Mouse (Mus musculus): ENCODE measurements around the gene Eme1.
"Not testable (repeated sequence)": the region's sequence is repeated elsewhere in the genome, so short reads cannot be mapped to it uniquely, and the experiment has no call there.

The Eme1 gene

DNA sequence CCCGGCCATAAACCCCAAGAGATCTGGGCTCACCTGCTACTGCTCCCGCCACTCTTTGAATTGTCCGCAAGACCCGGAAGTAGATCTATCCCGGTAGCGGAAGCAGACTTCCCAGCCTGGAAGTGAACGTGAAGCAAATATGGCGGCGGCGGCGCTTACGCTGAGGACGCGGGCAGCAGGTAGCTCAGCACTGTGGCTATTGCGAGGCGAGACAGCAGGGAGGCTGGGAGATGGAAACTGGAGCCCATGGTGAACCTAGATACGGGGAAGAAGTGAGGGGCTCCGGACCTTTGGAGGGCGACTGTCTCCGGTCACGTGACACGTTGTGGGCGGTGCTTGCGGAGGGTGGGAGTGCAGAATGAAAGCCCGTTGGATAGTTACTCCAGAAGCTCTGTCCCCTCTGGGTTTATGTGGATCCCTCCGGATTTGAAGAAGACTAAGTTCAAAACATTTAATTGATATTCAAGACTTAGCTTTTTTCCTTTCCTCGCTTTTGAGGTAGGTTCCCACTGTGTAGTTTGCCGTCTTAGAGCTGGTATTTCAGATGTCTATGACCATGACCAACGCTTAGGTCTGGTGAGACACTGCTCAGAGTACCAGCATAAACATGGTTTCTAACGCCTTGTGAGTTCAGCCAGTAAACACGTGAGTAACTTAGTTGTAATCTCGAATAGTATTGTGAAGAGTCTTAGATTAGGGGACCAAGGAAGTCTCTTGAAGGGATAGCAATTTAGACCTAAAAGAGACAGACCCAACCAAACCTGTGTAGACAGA lies at the start of gene Eme1, which contains the start of gene Mrpl27:
TSS of gene Eme1 (minus strand) at position 302 of the 774 bp plus-strand sequence.
TSS of gene Mrpl27 (plus strand) at position 105 of the 774 bp plus-strand sequence.
- DNase-seq = peak; percentile 78

DNA sequence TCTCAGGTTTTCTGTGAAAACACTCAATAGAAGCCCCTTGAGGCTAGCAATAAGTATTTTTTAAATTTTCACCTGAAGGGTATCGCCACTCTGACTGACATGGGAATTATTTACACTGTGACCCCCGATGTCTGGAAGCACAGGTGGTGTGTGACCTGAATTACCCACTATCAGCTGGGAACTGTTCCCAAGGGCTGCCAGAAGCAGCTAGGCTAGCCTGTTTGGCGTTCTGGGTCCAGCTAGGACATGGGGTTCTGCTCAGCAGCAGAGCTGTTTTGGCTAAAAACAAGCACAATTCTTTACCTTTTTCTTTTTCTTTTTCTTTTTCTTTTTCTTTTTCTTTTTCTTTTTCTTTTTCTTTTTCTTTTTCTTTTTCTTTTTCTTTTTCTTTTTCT lies 48.4 kb upstream of the Eme1 start:
- DNase-seq = no peak

DNA sequence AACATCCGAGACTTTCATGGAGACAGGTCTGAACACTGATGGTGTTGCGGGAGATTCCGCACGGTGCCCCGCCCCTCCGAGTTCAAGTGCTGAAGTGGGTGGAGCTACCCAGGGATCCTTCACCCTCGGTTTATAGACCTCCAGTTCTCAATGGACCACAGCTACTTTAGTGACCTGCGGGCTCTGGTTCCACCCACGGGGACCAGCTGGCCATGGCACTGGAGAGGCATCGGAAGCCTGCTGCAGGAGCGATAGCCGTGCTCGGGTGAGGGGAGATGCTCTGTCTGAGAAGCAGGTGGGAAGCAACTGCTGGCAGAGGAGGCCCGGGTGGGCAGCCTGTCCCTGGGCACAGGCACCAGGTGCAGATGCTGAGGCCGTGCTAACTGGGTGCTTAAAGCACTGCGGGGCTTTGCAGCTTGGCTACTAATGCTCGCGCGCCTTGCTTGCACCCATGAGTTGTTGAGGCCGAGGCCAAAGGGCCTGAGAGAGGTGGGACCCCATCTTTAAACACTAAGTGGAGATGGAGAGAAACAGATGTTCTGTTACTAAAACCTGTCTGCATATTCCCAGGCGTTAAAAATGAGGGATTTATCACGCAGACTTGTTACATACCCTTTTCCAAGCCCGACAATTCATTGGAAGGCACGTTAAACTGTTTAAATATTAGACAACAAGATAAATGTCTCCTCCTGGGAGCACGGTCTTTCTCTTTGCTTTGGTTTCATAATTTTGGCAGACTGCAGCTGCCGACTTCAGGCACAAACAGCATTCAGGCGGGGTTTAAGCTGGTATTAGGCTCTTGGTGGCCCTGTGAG lies 47.8 kb upstream of the Eme1 start:
- no peak for DNase-seq

DNA sequence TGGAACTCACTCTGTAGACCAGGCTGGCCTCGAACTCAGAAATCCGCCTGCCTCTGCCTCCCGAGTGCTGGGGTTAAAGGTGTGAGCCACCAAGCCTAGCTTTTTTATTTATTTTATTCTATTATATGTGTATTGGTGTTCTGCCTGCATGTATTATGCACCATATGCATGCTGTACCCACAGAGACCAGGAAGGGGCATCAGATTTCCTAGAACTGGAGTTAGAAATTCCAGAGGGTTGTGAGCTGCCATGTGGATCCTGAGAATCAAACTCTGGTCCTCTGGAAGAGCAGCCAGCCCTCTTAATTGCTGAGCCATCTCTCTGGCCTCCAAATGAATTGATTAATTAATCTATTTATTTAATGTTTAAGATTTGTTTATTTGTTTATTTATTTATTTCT lies 45.6 kb upstream of the Eme1 start:
- DNase-seq = no peak

DNA sequence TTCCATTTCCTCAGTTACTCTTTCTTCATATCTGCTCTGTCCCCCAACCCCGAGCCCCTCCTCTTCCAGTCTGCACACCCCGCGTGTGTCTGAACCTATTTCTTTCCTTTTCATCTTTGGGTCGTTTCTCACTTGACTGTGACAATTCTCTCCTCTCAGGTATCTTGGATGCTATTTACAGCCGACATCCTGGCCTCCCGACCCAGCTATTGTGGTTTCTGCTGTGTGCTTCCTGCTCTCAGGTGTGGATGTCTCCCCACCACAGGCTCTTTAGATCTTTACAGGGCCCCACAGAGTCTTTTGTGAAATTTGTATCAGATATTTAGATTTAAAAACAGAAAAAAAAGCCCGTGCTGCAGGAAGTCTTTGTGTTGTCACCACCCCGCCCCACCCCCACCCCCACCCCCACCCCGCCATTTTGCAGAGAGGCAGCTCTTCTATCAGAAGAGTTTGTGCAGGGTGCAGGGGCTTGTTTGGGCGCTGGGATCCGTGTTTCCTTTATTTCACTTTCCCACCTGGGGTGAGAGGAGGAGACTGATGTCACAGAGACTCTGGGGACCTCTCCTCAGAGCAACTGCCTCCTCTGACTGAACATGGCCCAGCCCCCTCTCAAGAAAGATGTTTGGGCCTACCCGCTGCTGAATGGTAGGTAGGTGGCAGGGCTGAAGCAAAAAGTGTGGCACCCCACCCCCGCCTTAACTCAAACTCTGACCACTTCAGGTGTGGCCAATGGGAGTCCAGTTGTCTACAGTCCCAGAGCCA lies 44.1 kb upstream of the Eme1 start:
- no peak for DNase-seq

DNA sequence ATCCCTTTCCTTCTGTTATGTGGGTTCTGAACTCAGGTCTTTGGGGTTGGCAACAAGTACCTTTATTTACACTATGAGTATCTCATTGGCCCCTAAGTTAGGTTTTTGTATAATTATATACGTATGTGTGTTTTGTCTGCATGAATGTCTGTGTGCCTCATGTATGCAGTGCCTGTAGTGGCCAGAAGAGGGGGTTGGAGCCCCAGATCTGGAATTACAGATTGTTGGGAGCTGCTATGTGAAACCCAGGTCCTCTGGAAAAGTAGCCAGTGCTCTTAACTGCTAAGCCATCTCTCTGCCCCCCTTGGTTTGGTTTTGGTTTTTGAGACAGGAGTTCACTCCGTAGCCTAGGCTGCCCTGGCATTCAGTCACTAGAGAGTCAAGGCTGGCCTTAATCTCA lies 43.4 kb upstream of the Eme1 start:
- no peak for DNase-seq

DNA sequence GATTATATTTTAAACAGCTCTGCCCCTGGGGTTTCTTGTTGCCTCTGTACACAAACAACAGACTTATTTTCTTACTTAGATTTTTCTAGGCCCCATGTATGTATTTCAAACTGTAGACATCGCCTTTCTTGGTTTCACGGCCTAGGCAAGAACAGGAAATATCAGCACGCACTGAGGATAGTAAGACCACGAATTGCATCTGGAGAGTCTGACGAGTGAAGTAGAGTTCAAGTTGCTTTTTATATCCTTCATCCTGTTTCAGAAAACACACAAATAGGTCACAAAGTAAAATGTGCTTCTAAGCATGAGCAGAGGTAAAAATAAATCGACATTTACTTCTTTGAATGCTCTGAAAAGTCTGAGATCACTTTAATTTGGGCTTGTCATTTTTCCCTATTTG lies 41.7 kb upstream of the Eme1 start:
- no peak for DNase-seq

DNA sequence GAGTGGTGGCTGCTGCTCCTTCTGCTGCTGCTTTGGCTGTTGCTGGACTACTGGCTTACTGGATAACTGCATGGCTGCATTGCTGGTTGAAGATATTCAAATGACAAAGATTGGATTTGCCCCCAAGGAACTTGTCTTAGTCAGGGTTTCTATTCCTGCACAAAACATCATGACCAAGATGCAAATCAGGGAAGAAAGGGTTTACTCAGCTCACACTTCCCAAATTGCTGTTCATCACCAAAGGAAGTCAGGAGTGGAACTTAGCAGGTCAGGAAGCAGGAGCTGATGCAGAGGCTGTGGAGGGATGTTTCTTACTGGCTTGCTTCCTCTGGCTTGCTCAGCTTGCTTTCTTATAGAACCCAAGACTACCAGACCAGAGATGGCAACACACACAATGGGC lies 38.7 kb upstream of the Eme1 start:
- not testable (repeated sequence) for DNase-seq

DNA sequence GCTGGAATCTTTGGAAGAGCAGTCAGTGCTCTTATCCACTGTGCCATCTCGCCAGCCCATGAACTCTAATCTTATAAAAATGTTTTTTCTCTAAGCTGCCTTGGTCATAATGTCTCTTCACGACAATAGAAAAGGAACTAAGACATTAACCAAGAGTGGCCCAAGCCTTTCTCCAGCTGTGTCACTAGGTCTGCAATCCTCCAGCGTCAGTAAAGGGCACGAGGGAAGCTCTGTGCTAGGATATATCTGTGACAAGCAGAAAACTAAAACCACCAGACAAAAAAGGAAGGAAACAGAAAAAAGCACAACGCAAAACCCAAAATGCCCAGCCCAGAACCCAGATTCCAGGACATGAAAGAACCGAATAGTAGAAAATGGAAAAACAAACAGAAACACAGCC lies 33.4 kb upstream of the Eme1 start:
- no peak for DNase-seq

DNA sequence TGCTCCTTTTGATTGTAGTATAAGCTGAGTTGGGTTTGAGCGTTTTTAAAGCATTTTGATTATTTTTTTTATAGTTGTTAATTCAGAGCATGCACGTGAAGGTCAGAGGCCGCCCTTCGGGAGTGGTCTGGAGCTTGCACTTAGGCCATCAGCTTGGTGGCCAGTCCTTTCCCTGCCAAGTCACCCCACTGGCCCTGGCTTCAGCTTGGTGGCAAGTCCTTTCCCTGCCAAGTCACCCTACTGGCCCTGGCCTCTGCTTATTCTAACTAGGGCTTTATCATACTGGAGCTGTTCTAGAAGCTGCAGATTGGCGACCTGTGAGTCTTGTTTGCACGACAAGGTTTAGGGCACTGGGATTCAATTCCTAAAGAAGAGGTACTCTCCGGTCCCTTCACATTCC lies 28.7 kb upstream of the Eme1 start:
- DNase-seq = no peak

DNA sequence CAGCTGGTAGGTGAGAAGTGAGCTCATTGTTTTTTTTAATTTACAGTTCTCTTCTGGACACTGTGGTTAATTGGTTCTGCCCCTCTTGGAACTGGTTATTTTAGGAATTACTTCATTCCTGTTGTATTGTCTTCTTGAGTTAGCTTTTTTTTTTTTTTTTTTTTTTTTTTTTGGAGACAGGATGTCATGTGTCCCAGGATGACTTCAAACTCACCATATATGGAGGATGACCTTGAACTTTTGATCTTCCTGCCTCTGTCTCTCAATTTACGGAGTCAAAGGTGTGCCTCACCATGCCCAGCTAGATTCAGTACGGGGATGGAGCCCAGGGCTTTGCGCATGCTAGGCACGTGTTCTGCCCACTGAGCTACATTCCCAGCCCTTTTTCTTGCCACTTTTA lies 27.9 kb upstream of the Eme1 start:
- no peak for DNase-seq

DNA sequence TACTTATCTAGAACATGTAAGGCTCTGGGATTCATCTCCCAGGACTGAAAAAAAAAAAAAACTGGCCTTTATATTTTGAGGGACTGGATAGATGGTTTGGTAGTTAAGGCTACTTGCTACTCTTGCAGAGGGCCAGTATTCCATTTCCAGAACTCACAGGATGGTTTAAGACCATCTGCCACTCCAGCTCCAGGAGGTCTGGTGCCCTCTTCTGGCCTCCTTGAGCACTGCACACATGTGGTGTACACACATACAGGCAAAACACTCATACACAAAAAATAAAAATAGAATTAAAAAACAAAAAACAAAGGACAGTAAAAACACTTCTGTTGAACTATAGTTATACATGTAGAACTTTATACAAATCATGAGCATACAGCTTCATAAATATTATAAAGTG lies 26.9 kb upstream of the Eme1 start:
- DNase-seq = no peak

DNA sequence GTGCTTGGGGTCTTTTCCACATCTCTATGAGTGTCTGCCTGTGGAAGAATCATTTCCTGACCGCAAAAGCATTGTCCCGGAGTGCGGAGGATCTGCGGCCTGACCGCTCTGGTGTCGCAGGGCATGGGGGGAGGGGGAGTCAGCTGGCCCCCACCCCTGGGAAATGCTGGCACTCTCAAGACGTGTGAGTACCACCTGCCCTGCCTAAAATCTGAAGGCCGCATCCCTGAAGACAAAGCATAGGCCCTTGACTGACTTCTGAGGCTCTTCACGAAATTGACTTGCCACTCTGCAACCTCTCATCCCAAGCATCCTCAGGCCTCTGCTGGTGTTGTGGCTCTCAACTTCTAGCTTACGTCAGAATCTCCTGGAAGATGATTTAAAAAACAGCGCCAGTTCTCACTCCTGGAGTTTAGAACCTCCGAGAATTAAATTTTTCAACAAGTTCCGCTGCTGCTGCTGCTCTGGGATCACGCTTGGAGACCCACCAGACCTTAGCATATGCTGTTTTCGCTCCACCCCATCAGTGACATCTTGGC lies 23.9 kb upstream of the Eme1 start:
- DNase-seq = no peak

DNA sequence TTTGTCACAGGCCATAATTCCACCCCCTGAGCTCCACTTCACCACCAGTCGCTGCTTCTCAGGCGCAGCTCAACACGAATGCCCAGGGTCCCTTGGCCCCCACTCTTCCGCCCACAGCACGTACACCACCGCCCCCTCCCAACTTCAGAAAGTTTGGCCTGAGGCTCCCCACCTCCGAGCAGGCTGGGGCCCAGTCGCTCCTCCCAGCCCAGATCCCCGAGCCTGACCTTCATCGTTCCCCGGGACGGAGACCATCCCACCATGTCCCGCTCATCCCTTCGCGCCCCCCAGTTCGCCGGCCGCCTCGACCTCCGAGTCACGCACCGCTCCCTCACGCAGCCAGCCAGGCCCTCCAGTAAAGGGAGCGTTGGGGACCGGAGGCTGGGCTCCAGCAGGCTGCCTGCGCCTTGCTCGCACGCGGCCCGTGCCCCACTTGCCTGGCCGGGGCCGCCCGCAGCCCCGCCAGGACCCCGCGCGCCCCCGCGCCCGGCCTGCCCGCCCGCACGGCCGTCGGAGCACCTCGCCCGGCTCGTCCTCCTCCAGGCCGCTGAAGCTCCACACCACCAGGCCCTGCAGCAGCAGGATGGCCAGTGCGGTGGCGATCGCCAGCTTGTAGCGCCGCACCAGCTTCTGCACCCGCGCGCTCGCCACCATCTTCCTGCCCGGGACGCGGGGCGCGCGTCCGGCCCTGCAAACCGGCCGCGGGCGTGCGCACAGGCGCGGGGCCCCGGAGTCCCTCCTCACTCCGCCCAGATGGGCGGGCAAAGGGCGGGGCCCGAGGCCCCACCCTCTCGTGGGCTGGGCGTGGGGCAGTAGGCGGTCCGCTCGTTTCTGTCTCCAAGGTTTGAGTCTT lies 23.2 kb upstream of the Eme1 start, which contains the start of gene Xylt2:
TSS of gene Xylt2 (minus strand) at position 762 of the 853 bp plus-strand sequence.
- peak; percentile 89 for DNase-seq

DNA sequence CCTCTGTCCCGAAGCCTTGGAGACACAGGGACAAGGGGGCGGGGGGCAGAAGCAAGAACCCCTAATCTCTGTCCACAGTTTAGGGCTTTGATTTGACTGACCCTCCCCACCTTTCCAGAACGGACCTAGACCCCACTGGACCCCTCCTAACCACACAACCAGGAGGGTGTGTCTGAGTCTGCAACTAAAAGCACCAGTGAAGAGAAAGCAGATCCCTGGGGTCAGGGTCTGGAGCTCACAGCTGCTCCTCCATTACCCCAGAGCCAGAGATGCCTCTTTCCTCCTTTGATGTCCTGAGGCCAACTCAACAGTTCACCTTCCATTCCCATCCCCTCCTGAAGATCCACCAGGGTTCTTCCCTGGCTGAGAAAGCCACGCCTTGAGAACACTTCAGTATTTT lies 22.5 kb upstream of the Eme1 start:
- DNase-seq = no peak

DNA sequence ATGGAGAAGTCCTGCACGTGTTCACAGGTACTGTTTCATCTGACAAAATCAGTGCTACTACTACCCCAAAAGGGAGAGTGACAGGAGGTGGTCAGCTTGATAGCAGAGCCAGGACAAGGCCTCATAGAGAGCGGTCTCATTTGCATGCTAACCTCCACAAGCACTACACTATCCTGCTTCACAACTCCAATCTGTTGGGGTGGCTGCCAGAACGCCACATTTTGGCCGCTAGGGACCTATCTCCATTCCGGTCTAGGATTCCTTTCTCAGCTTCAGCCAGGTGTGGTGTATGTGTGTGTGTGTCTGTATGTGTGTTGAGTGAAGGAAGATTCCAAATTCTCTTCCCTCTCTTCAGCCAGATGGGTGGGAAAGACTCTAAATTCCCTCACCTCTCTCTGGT lies 21.7 kb upstream of the Eme1 start:
- DNase-seq = no peak

DNA sequence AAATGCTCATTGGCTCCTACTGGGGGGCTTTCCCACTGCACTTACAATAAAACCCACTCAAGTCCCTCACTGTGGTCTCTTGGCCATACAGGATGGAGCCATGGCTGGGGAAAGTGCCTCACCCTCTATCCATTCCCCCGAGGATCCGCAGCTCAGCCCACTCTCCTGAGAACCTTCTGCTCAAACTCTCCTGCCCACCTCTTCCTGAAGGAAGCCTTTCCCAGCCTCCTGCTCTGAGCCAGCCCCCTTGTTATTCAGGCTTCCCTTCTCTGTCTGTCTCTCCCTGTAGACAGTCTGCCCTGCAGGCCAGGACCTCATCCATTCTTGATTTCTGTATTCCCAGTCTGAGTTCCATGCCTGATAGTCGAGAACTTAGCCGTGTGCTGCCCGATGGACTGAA lies 21.2 kb upstream of the Eme1 start:
- DNase-seq = no peak

DNA sequence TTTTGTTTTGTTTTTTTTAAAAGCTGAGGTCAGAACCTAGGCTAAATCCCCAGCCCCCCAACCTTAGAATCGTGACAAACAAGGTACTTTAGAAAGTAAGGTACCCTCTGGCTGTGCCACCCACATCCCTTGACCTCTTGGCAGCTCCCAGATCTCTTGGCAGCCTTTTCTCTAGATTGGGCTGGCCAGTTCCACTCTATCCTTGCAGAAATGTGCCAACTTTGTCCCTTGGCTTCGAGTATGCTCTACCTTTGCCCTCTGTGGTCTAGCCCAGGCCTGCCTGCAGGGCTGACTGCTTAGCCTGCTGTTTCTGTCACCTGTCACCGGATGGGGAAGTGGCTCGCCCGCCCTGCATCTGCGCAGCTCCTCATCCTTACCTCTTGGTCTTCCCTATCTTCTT lies 11.5 kb upstream of the Eme1 start:
- DNase-seq = no peak

DNA sequence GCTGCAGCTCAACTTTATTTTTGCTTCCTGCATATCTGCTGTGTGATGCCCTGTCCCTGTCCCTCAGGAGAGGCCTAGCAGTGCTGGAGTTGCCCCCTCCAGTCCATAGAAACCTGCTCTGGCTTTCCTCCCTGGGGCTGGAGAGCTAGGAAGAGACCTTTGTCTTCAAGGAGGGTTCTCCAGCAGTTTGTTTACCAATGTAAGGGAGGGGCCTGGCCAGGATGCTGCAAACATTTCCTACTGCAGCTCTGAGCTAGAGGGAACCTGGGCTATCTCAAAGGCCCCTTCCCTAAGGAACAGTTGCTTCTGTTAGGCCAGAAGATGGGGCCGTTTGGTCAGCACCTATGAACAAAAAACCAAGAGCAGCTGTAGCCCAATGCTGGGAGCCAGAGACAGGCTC lies 7.6 kb upstream of the Eme1 start:
- DNase-seq = no peak

DNA sequence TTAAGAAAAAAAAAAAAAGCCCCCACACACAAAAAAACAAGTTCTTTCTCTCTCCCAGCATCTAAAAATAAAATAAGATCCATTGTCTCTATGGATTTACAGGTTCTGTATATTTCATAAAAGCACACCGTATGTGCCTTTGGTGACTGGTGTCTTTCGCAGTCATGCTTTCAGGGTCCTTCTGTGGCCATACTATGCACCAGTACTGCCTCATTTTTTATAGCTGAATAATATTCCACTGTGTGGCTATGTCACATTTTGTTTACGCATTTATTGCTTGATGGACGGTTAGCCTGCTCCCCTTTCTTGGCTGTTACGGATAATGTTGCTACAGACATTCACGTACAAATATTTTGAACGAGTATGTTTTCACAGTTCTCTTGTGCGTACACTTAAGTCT lies 791 bp downstream of the Eme1 start:
- no peak for DNase-seq

DNA sequence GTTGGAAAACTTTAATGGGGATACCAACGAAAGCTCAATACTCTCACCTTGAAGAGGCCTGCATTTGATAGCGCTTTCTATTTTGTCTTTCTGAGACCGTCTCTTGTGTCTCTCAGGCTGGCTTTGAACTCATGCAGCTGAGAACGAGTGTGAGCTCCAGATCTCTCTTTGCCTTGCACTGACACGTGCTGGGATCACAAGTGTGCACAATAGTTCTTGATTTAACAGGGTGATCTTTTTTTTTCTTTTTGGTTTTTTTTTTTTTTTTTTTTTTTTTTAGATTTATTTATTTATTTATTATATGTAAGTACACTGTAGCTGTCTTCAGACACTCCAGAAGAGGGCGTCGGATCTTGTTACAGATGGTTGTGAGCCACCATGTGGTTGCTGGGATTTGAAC lies 2.5 kb downstream of the Eme1 start:
- DNase-seq = not testable (repeated sequence)

DNA sequence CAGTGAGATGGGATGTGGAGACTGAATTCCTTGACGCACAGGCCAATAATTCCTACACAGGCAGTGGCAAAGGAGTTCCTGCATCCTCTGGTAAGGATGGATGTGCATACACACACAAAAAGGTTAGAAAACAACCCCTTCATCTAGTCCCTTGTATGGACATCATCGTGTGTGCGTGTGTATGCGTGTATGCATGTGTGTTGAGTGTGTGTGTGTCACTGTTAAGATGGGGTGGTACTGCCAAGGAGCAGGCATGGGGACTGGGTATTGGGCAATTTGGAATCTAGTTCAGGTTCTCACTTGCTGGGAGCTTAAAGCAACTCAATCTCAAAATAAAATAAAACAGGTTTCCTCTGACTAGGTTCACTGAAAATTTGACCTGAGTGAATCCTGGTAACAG lies 7.3 kb downstream of the Eme1 start:
- DNase-seq = no peak
